Mouse (Mus musculus) limb, embryonic 15.5 days (tissue): ENCODE results near the gene Clca4b. TPM values are rescaled to one million over a fixed set of nuclear protein-coding genes. Genes with fewer than 3 reads are reported as not detected.
"Not testable (repeated sequence)": the region's sequence is repeated elsewhere in the genome, so short reads cannot be mapped to it uniquely, and the experiment has no call there.

Experiments
- ATAC-seq: fragments of 200-750 bp; cut with Nextera tagmentation; 2 replicates; pipeline ENCODE4 v1.8.0; 2017; ENCODE audit warnings: low read depth, moderate TSS enrichment; ENCODE audit not compliant: insufficient number of reproducible peaks, low FRiP score, low TSS enrichment
- H3K27ac ChIP-seq: fragments of 300-500 bp; sonication (generic); 2 replicates; pipeline ENCODE4 v1.5.1; 2015; ENCODE audit warnings: moderate library complexity, mild to moderate bottlenecking, inconsistent platforms
- H3K27me3 ChIP-seq: fragments of 300-500 bp; sonication (generic); 2 replicates; pipeline ENCODE4 v1.6.1; 2015; ENCODE audit warnings: inconsistent platforms
- H3K36me3 ChIP-seq: fragments of 300-500 bp; sonication (generic); 2 replicates; pipeline ENCODE4 v1.6.1; 2015; ENCODE audit warnings: inconsistent platforms
- H3K4me1 ChIP-seq: fragments of 300-500 bp; sonication (generic); 2 replicates; pipeline ENCODE4 v1.6.1; 2015; ENCODE audit warnings: inconsistent platforms
- H3K4me2 ChIP-seq: fragments of 300-500 bp; sonication (generic); 2 replicates; pipeline ENCODE4 v1.6.1; 2015; ENCODE audit warnings: mild to moderate bottlenecking, inconsistent platforms
- H3K4me3 ChIP-seq: fragments of 300-500 bp; sonication (generic); 2 replicates; pipeline ENCODE4 v1.5.1; 2015; ENCODE audit warnings: mild to moderate bottlenecking, inconsistent platforms
- H3K9ac ChIP-seq: fragments of 300-500 bp; sonication (generic); 2 replicates; pipeline ENCODE4 v1.6.1; 2015; ENCODE audit warnings: inconsistent platforms
- H3K9me3 ChIP-seq: fragments of 300-500 bp; sonication (generic); 2 replicates; pipeline ENCODE4 v1.6.1; 2016; ENCODE audit warnings: inconsistent platforms
- WGBS: fragments of 180-500 bp; shearing (Covaris S2); methylation state at CpG from one replicate; pipeline ENCODE4 v1.1.7; 2015; 5-methylcytosine and 5-hydroxymethylcytosine counted together
- polyA plus RNA-seq: library from polyadenylated mRNA; unstranded; fragments of >200 nt; fragmentation: Nextera tagmentation; extraction: Ambion mirVana; gene quantifications from 2 replicates; pipeline ENCODE4 v1.2.1, GENCODE M21; 2015

Gene Clca4b
- polyA plus RNA-seq, 1 experiment from 2014 or later, result not detected

DNA sequence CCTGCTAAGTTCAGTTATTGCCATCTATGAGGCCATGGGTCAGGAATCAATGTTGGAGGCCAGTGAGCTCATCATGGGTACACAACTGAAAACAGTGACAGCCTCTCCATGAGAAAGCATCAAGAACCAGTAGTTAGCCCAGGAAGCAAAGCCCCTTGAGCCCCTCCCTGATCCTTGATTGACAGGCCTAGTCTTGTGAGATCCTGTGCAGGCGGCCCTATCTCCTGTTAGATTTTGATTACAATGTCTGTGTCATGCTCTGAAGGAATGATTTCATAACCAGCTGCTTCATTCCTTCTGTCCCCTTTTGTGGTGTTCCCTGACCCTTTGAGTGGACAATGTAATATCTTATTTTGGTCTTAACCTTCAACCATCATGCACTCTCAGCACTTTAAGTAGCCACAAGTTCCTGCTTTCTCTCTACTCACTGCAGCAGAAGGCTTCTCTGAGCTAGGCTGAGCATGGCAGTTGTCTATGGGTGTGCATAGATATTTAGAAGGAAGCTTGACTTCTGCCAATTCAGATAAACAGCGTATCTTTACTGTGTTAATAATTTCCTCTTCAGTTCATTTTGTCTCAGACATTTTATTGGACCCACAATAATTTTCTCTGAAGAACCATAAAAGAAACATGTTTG, 35.2 kb downstream of the Clca4b start:
- 85% methylated on average over 2 of the region's 2 CpGs for WGBS
- Histone ChIP-seq H3K9ac (no peak overlapping the region), H3K36me3 (no peaks in the 10 kb centered on the region), H3K4me2 (no peak overlapping the region), H3K9me3 (no peaks in the 10 kb centered on the region), H3K4me3 (no peak overlapping the region), H3K27me3 (no peaks in the 10 kb centered on the region), H3K27ac (no peak overlapping the region), H3K4me1 (no peaks in the 10 kb centered on the region)
- no peak for ATAC-seq

- Histone ChIP-seq H3K4me3 (no peak overlapping the region), H3K36me3 (no peaks in the 10 kb centered on the region), H3K9ac (no peak overlapping the region), H3K4me1 (no peaks in the 10 kb centered on the region), H3K9me3 (no peaks in the 10 kb centered on the region), H3K27me3 (no peaks in the 10 kb centered on the region), H3K27ac (no peak overlapping the region), H3K4me2 (no peak overlapping the region)
- WGBS, result 46% methylated on average over 2 of the region's 2 CpGs
- no peak for ATAC-seq
Measured at GRCm38 (mm10) chr3:144890246-144890758, 42.0 kb downstream of the Clca4b start.

DNA sequence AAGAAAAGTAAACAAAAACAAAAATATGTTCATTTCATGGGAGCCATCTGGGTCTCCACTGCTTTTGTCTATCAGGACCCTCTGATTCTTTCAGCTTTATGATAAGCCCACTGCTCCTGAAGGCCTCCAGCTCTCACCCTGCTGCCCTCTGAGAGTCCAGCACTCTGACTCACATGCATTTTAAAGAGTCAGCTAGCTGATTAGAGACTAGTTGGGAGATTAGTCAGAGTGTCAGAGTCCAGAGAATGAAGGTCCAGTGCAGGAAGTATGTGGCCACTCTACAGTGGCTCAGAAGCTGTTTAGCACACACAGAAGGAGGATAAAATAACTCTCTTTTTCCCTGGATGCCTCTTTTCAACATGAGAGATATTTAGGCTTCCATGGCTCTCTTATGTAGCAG, 45.4 kb downstream of the Clca4b start:
- Histone ChIP-seq H3K4me2 (no peak overlapping the region), H3K36me3 (no peaks in the 10 kb centered on the region), H3K4me3 (no peak overlapping the region), H3K9ac (no peak overlapping the region), H3K4me1 (no peaks in the 10 kb centered on the region), H3K9me3 (no peaks in the 10 kb centered on the region), H3K27me3 (no peaks in the 10 kb centered on the region), H3K27ac (no peak overlapping the region)
- no peak for ATAC-seq

DNA sequence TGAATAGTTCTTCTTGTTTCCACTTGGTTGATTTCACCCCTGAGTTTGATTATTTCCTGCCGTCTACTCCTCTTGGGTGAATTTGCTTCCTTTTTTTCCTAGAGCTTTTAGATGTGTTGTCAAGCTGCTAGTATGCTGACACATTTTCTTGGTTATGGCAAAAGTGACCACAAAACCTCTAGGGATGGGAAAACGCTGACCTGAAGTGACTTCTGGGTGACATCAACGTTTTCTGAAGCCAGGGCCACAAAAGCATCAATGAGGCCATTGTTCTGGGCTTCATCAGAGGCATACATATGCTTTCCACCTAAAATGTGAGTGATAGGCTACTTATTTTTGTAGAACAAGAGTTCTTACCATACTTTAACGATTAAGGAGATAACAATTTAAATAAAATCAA, 60.3 kb downstream of the Clca4b start:
- H3K4me2 ChIP-seq, H3K27ac ChIP-seq, H3K9ac ChIP-seq, H3K4me1 ChIP-seq, H3K9me3 ChIP-seq, H3K27me3 ChIP-seq, H3K36me3 ChIP-seq, ATAC-seq, H3K4me3 ChIP-seq: not testable (repeated sequence)
- WGBS, result 72% methylated on average over 4 of the region's 4 CpGs

Other genes starting within 250 kb of the Clca4b start
- gene Sh3glb1, start 212.2 kb downstream of the Clca4b start, polyA plus RNA-seq, result 121 and 135 TPM in 2 replicates
- gene Clca3a1, start 171.6 kb downstream of the Clca4b start, polyA plus RNA-seq, result 0.94 and 0.97 TPM in 2 replicates
- 0.45 and 0.55 TPM in 2 replicates for gene Clca3a2, start 113.0 kb downstream of the Clca4b start, polyA plus RNA-seq
- gene Clca3b, start 83.2 kb downstream of the Clca4b start, polyA plus RNA-seq, result not detected in 2 replicates
- gene Clca4a, start 42.5 kb upstream of the Clca4b start, polyA plus RNA-seq, result 0.05 TPM in 1 of 2 replicates, not detected in the other
- gene Clca1, start 100.2 kb upstream of the Clca4b start, polyA plus RNA-seq, result 0.33 TPM in 1 of 2 replicates, not detected in the other
- 1.7 and 2.1 TPM in 2 replicates for gene Clca2, start 166.9 kb upstream of the Clca4b start, polyA plus RNA-seq
- 12.1 and 13.1 TPM in 2 replicates for gene Odf2l, start 186.1 kb upstream of the Clca4b start, polyA plus RNA-seq